Mouse (Mus musculus): ENCODE results near the gene Ccdc114. TPM values are rescaled to one million over a fixed set of nuclear protein-coding genes. Genes with fewer than 3 reads are reported as not detected.
"Not testable (repeated sequence)": the region's sequence is repeated elsewhere in the genome, so short reads cannot be mapped to it uniquely, and the experiment has no call there.

Ccdc114 gene
- polyA plus RNA-seq, 1 experiment from 2014 or later = 8.4 TPM

GRCm38 (mm10) chr7:45892651-45893050 lies 31.2 kb upstream of the Ccdc114 start:
- H3K4me3 ChIP-seq (replicated peaks; ENCODE audit: low read depth, low read length) = no peak overlapping the region
- no peaks in the 10 kb centered on the region for H3K27me3 ChIP-seq (ENCODE audit: insufficient read depth, low read length)
- no peaks in the 10 kb centered on the region for H3K36me3 ChIP-seq (ENCODE audit: insufficient read depth, low read length)
- TF ChIP-seq CTCF (IDR thresholded peaks at IDR 0.05; ENCODE audit: low read depth) = no peak
- H3K4me2 ChIP-seq (ENCODE audit: low read length) = no peak overlapping the region
- no peak overlapping the region for H3K27ac ChIP-seq
- no peaks in the 10 kb centered on the region for H3K4me1 ChIP-seq (replicated peaks; ENCODE audit: insufficient read depth, low read length)
- no peak overlapping the region for H3K9ac ChIP-seq (ENCODE audit: low read depth, low read length)
- ATAC-seq (replicated peaks; ENCODE audit: low FRiP score, low read depth) (no peak), DNase-seq (ENCODE audit: low spot score) (no peak)
- WGBS = 75% methylated on average over 2 of the region's 2 CpGs
- no peaks in the 10 kb centered on the region for H3K9me3 ChIP-seq (replicated peaks; ENCODE audit: low read length)

- ATAC-seq (replicated peaks; ENCODE audit: low FRiP score, low read depth) (peak; percentile 11), DNase-seq (ENCODE audit: low spot score) (no peak)
- Histone ChIP-seq H3K9me3 (replicated peaks; ENCODE audit: low read length) (no peaks in the 10 kb centered on the region), H3K4me2 (ENCODE audit: low read length) (peak overlapping the region; percentile 23), H3K27ac (no peak overlapping the region), H3K27me3 (ENCODE audit: insufficient read depth, low read length) (no peaks in the 10 kb centered on the region), H3K4me3 (replicated peaks; ENCODE audit: low read depth, low read length) (no peak overlapping the region), H3K4me1 (replicated peaks; ENCODE audit: insufficient read depth, low read length) (no peaks in the 10 kb centered on the region), H3K36me3 (ENCODE audit: insufficient read depth, low read length) (no peaks in the 10 kb centered on the region), H3K9ac (ENCODE audit: low read depth, low read length) (no peak overlapping the region)
- TF ChIP-seq CTCF (IDR thresholded peaks at IDR 0.05; ENCODE audit: low read depth) = no peak
- WGBS = 70% methylated on average over 6 of the region's 6 CpGs
These were observed 27.8 kb upstream of the Ccdc114 start for GRCm38 (mm10) chr7:45895931-45896516.

GRCm38 (mm10) chr7:45896517-45897257 lies 27.2 kb upstream of the Ccdc114 start, which contains the start of the genes Syngr4 and Tmem143:
Gene Syngr4, minus strand, starts transcription at chr7:45896714.
Gene Tmem143, plus strand, starts transcription at chr7:45896941.
- DNase-seq (ENCODE audit: low spot score) (peak; percentile 99), ATAC-seq (replicated peaks; ENCODE audit: low FRiP score, low read depth) (peak; percentile 85)
- H3K4me2 ChIP-seq (ENCODE audit: low read length) = peak within 1 kb of the TSS; percentile 74
- H3K27ac ChIP-seq = peak within 1 kb of the TSS; percentile 80
- under 1% methylated on average over 40 of the region's 40 CpGs for whole genome bisulfite sequencing
- H3K36me3 ChIP-seq (ENCODE audit: insufficient read depth, low read length) = no peaks in the 10 kb centered on the region
- no peak for TF ChIP-seq CTCF (IDR thresholded peaks at IDR 0.05; ENCODE audit: low read depth)
- no peaks in the 10 kb centered on the region for H3K4me1 ChIP-seq (replicated peaks; ENCODE audit: insufficient read depth, low read length)
- H3K27me3 ChIP-seq (ENCODE audit: insufficient read depth, low read length) = no peaks in the 10 kb centered on the region
- H3K4me3 ChIP-seq (replicated peaks; ENCODE audit: low read depth, low read length) = peak within 1 kb of the TSS; percentile 46
- no peaks in the 10 kb centered on the region for H3K9me3 ChIP-seq (replicated peaks; ENCODE audit: low read length)
- H3K9ac ChIP-seq (ENCODE audit: low read depth, low read length) = peak within 1 kb of the TSS; percentile 60

GRCm38 (mm10) chr7:45897258-45897757 lies 26.6 kb upstream of the Ccdc114 start:
- H3K4me3 ChIP-seq (replicated peaks; ENCODE audit: low read depth, low read length) = peak overlapping the region; percentile 46
- no peaks in the 10 kb centered on the region for H3K4me1 ChIP-seq (replicated peaks; ENCODE audit: insufficient read depth, low read length)
- H3K27me3 ChIP-seq (ENCODE audit: insufficient read depth, low read length) = no peaks in the 10 kb centered on the region
- H3K9me3 ChIP-seq (replicated peaks; ENCODE audit: low read length) = no peaks in the 10 kb centered on the region
- WGBS = 2% methylated on average over 19 of the region's 19 CpGs
- ATAC-seq (replicated peaks; ENCODE audit: low FRiP score, low read depth) (peak; percentile 67), DNase-seq (ENCODE audit: low spot score) (peak; percentile 69)
- H3K4me2 ChIP-seq (ENCODE audit: low read length) = peak overlapping the region; percentile 74
- peak overlapping the region; percentile 80 for H3K27ac ChIP-seq
- peak overlapping the region; percentile 60 for H3K9ac ChIP-seq (ENCODE audit: low read depth, low read length)
- H3K36me3 ChIP-seq (ENCODE audit: insufficient read depth, low read length) = no peaks in the 10 kb centered on the region
- TF ChIP-seq CTCF (IDR thresholded peaks at IDR 0.05; ENCODE audit: low read depth) = 0 out of 2 replicates have a peak, but pooled peaks have one; percentile 18

- WGBS = 50% methylated on average over 4 of the region's 4 CpGs
- ATAC-seq (replicated peaks; ENCODE audit: low FRiP score, low read depth); H3K27me3 ChIP-seq (ENCODE audit: insufficient read depth, low read length); H3K27ac ChIP-seq; H3K36me3 ChIP-seq (ENCODE audit: insufficient read depth, low read length); H3K9me3 ChIP-seq (replicated peaks; ENCODE audit: low read length); H3K4me3 ChIP-seq (replicated peaks; ENCODE audit: low read depth, low read length); H3K4me1 ChIP-seq (replicated peaks; ENCODE audit: insufficient read depth, low read length); H3K9ac ChIP-seq (ENCODE audit: low read depth, low read length): not testable (repeated sequence)
- TF ChIP-seq CTCF (IDR thresholded peaks at IDR 0.05; ENCODE audit: low read depth) = peak; percentile 55
- DNase-seq (ENCODE audit: low spot score) = peak; percentile 44
- peak overlapping the region; percentile 74; the same call in 1 of the 2 replicates for H3K4me2 ChIP-seq (ENCODE audit: low read length)
These were observed 25.7 kb upstream of the Ccdc114 start for GRCm38 (mm10) chr7:45898125-45898524.

GRCm38 (mm10) chr7:45901562-45901961 lies 22.3 kb upstream of the Ccdc114 start:
- Histone ChIP-seq H3K9me3 (replicated peaks; ENCODE audit: low read length) (no peaks in the 10 kb centered on the region), H3K4me1 (replicated peaks; ENCODE audit: insufficient read depth, low read length) (no peaks in the 10 kb centered on the region), H3K4me3 (replicated peaks; ENCODE audit: low read depth, low read length) (no peak overlapping the region), H3K36me3 (ENCODE audit: insufficient read depth, low read length) (no peaks in the 10 kb centered on the region), H3K9ac (ENCODE audit: low read depth, low read length) (no peak overlapping the region), H3K4me2 (ENCODE audit: low read length) (no peak overlapping the region), H3K27me3 (ENCODE audit: insufficient read depth, low read length) (no peaks in the 10 kb centered on the region), H3K27ac (no peak overlapping the region)
- WGBS = 43% methylated on average over 5 of the region's 5 CpGs
- DNase-seq (ENCODE audit: low spot score) (peak; percentile 62), ATAC-seq (replicated peaks; ENCODE audit: low FRiP score, low read depth) (peak; percentile 34)
- no peak for TF ChIP-seq CTCF (IDR thresholded peaks at IDR 0.05; ENCODE audit: low read depth)
